Mouse (Mus musculus): ENCODE data around the gene Myl6.

DNA sequence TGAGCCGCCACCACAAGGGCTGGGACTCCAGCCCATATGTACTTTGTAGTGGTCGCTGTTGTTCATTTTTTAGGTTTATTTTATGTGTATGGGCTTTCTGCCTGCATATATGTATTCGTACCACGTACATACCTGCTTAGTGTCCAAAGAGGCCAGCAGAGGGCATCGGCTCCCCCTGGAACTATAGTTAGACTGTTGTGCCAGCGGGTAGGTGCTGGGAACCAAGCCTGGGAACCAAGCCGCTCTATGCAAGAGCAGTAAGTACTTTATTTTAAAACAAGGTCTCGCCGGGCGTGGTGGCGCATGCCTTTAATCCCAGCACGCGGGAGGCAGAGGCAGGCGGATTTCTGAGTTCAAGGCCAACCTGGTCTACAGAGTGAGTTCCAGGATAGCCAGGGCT lies 12.0 kb upstream of the Myl6 start:
- TF ChIP-seq EP300 (IDR thresholded peaks at IDR 0.05; ENCODE audit: low read depth) = no peak
- peak; percentile 32; the same call in 1 of the 2 replicates for TF ChIP-seq CTCF (IDR thresholded peaks at IDR 0.05; ENCODE audit: low read depth)

All from liver, postnatal 0 days (tissue).